Mouse (Mus musculus) yolk sac, embryonic 10.5 days (tissue): Measurements from ENCODE around the gene March1.
A peak's percentile ranks its signal among the peaks of the same experiment; 100 is the strongest.
"Not testable (repeated sequence)": the region's sequence is repeated elsewhere in the genome, so short reads cannot be mapped to it uniquely, and the experiment has no call there.

Experiments
- DNase-seq: peaks from one replicate; pipeline ENCODE4 v3.0.0-alpha.2; 2017; ENCODE audit warnings: low spot score

Gene March1

DNA sequence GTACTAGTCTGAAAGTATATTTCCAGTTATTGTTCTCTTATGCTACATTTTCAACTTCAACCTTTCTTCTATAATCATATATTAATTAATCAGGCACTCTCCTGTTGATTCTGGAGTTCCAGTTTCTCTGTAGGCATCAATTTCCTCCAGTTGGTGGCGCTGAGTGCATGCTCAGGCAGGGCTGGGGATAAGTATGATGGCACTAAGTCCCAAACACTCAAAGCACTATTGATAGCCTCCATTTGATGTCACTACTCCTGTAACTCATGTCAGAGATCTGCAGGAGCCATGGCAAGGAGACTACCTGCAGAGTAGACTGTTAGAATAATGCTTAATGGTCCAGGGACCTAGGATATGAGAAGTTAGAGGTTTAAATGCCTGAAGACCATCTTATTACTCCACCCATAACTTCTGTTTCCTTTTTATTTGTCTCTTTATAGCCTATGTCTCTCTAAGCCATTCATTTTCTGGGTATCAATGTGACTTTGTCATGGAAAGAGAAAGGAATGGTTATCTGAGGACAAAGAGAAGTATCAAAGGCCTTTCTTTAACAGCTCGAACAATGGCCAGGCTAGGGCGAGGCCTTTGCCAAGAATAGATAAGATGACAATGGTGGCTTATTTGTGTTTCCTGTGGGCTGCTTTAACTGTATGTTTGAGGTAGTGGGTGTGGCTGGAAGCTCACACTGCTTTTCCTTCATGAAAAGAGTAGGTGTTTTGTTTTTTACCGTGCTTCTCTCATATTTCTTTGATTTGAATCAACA is 705.5 kb downstream of the March1 start:
- DNase-seq: no peak

GRCm38 (mm10) chr8:66326396-66326795 is 708.7 kb downstream of the March1 start:
- DNase-seq: no peak

DNA sequence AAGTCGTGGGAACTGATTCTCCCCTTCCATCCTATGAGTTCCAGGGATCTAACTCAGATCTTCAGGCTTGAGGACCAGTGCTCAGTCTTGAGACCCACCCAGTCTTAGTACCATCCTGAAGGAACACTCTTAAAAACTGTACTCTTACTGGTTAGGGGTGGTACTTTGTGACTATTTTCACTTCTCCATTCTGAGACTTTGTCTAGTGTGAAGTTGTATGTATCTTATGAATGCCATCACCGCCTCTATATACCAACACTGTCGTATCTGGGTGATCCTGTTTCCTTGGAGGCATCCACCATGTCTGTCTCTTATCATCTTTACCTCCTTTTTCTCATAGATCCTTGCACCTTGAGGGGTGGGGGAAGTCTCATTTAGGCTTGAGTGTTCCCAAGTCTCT is 714.5 kb downstream of the March1 start:
- no peak for DNase-seq

DNA sequence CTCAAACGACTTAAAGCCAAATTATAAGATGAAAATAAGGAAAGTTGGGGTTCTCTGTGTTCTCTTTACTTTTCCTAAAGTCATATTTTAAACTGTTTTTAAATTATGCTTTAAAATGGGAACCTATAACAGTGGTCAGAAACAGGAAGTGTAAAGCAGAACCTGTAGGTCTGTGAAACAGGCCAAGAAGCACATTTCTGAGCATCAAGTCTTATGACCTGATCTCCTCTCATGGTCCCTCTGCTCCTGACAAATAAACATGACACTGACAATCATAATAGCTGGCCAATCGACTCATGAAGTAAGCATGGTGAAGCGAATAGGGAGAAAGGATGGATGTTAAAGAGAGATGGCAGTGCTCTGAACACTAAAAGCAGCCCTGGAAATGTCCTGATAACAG is 716.6 kb downstream of the March1 start:
- no peak for DNase-seq

DNA sequence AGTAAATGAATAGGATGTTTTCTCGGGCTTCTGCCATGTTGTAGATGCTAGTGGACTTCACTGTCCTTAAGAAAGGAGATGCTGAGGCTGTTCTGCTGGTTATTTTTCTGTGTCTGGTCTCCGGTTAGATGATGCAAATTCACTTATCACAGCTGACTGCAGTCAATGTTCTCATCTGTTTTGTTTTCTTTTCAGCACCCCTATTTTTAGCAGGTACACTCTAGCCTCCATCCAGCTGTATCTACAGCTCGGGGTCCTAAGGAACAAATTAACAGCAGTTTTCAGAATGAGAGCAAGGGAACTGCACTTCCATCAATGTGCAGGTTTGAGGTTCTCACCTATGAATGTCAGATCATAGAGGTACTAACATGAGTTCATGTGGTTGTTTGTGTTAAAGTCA is 721.9 kb downstream of the March1 start:
- DNase-seq: no peak

DNA sequence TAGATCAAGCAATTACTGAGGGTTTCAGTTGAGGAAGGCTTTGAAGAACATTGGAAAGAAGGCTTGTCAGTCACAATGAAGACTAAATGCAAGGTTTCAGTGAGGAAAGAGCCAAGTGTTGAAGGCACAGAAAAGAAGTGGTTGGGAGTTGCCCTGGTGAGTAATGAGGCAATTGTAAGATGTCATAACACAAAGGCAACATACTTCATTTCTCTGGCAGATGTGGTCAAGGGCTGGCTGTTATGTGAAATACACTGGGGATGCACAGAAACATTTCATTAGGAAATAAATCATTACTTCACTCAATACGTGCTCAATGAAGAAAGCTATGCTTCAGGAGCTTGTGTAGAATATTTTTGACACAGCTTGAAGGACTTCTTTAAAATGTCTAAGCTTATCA is 725.2 kb downstream of the March1 start:
- no peak for DNase-seq

DNA sequence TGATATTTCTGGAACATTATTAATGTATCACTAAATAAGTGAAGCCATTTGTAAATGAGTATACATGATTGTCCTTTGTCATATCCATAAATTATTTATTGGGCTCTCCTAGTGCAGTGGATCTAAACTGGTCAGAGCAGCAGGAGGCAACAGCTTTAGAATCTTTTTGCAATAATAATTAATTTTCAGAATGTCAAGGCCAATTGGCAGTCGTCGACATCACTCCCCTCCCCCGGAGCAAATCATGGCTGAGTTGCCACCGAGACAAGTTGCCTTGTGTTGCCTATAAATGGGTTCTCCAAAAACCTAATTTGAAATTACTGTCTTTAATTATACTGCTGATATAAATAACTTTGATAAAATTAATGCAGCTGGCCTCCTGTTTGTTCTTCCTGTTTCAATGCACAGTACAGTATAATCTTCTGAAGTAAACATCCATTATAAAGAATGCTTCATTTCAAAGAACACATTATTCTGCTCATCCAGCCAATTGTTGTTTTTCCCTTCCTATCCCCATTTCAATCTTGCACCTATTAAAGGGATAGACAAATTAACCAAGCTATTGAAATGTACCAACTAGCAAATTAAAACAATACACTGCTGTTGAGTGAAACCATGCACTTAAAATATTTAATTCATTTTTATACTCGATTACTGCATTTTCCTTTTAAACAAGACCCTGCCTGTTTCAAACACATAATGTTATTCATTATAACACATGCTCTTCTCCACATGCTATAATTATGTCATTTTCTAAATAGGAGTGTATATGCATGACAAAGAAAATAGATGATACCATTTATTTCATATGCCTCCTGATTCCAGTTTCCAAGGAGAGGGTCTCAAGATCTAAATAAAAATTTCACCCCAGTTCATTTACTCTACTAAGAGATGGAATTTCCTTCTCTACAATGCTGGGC is 745.4 kb downstream of the March1 start:
- DNase-seq: no peak

DNA sequence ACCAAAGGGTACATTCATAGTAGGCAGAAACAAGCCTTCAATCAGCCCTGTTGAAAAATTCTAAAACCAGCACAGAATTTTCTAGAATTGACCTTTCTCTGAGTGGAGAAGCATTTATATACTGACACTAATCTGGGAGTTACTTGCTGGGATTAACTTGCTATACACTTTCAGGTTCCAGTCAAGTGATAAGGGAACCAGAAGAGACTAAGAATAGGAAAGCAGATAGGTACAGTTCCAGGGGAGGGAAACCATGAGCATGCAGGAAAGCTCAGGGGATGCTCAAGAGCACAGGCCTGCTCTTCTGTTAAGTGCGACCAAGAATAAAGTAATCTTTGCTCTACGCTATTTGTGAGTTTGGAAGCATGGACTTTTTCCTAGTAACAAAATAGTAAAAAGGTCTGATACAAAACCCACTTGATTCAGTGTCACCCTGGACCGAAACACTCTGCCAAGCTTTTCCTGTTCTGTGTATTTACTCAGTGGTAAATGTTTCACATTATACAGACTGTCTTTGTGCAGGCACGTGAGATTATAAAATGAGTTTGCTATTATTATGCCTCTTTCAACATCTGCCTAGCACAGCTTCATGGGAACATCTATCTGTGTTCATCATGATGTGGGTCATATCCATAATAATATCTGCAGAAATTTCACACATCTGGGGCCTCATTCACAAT is 766.1 kb downstream of the March1 start:
- DNase-seq: no peak

DNA sequence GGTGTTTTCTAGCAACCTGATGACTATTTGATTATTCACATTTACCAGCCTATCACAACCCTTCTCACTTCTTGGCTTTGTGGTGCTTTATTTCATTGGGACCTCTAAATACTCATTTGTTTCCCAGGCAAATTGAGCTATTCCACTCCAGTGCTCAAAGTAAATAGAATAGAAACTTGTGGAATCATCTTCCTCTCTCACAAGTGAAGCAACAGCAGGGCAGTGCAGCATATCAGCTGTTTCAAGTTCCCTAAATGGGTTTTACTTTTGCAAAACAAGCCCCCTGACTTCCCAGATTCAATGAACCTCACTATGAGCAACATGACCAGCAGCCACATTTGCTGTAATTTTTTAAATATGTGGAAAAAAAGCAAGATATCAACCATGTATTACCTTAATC is 768.3 kb downstream of the March1 start:
- DNase-seq: no peak

DNA sequence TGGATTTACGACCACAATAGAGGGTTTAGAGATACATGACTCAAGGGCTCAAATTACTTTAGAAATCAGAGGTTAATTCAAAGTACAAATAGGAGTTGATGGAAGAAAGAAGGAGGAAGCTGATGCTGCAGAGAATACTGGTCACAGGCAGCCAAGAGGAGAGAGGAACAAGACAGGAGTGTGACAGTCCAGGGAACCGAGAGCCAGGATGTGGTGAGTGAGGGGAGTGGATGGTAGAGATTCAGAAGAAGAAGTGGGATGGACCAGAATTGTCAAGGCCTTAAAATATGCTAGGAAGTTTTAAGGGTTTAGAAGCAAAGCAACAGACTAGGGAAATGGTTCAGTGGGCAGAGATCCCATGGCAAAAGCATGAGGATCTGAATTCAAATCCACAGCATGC is 771.0 kb downstream of the March1 start:
- no peak for DNase-seq

GRCm38 (mm10) chr8:66391554-66391953 is 773.9 kb downstream of the March1 start:
- no peak for DNase-seq

DNA sequence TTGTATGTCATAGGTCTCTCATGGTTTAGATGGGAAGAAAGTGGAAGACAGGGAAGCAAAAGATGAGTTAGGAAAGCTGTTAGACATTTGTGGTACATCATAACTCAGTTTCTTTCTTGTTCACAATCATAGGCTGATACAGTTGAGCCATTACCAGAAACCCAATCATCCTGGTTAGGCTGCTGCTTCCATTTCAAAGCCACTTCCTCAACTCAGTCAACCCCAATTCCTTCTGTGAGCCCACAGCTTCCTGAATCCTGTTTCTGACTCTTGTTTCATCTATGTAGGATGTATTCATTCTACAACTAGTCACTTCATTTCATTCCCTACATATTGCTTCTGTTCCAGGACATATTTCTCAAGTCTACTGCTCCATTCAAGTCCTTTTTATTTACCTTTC is 775.2 kb downstream of the March1 start:
- DNase-seq: no peak

GRCm38 (mm10) chr8:66394148-66394547 is 776.4 kb downstream of the March1 start:
- no peak for DNase-seq

DNA sequence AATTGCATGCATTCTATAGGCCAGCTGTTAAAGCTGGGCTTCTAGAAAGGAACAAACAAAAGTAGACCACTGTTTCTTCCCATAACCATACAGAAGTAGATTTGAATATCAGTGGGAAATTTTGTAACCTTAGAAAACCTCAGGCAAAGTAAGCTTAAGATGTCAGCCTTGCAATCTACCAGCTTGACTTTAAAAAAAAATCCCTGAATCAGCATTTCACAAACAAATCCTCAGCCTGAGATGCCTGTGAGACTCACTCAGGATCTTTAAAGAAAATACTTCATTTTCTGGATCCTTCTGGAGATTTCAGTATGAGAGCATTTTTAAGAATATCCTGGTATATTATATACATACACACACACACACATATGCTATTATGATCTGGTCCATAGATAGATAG is 780.1 kb downstream of the March1 start:
- DNase-seq: no peak

DNA sequence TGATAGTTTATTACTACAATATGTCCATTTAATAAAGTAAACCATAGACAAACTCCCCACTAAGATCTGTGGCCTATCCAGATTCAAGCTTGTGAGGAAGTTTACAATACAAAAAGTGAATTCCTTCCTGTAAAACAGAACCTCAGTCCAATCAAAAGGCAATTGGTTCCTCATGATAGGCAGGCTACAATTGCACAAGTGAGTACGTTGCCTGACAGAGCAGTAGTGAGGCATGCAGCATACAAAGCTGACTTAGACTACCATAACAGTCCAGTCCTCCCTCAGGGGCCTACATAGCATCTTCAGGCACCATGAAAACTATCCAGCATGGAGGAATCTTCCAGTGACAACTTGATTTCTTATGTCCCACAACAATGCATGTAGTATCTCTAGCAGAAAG is 782.4 kb downstream of the March1 start:
- no peak for DNase-seq

DNA sequence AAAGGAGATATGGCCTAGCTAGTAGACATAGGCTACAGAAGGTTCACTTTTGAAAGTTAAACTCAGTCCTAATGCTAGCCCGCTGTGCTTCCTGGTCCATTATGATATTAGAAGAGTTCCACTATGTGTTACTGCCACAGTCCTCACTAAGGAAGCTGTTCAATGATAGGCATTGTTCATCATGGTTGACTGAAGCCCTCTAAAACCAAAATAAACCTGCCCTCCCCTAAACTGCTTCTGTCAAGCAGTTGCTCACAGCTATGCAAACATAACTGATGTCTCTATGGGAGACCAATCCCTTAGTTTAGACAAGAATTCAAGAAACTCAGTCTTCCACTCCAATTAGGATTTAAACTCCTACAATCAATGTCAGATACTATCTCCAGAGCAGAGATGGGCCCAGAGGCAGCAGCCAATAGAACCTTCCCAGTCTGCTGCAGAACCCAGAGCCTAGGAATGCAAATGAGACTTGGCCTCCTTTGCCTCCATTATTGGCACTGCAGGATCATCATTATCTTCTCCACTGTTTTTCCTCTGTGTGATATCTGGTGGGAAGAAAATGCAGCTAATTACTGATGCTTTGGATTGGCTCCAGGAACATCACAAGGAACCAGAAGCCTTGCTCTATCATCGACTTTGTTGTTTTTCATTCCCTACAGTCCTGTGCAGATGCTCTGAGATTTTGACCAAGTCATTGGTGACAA is 787.2 kb downstream of the March1 start:
- DNase-seq: no peak

GRCm38 (mm10) chr8:66405796-66406195 is 788.1 kb downstream of the March1 start:
- not testable (repeated sequence) for DNase-seq

DNA sequence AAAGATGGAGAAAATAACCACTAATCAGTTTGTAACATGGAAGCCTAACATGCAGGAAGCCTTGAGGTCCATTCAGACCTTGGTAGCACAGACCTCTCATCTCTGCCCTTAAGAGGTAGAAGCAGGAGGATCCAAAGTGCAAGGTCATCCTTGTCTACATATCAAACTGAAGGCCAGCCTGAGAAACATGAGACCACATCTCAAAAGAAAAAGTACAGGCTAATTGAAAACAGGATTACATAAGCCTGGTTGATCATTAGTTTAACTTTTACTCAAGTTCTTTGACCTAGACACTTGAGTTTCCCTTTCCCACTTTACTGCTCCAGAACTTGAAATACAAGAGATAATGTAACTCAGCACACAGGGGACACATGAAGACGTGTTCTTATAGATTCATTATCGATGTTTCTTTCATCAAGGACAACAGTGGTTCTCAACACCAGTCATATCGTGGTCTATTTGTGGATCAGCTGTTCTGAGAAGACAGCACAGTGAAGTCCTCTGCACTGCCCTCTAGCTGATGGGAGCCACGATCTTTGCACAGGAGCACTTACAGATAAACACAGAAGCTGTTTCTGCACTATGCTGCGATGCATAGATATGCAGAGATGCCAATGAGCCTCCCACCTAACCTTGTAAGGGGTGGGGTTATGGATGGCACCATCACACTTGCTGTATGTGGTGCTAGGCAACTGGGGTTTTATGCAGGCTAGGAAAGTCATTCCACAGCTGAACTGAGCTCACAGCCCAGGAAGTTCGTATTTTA is 789.1 kb downstream of the March1 start:
- DNase-seq: peak; percentile 11

- DNase-seq: no peak
Measured at GRCm38 (mm10) chr8:66410080-66410615, 792.4 kb downstream of the March1 start.

DNA sequence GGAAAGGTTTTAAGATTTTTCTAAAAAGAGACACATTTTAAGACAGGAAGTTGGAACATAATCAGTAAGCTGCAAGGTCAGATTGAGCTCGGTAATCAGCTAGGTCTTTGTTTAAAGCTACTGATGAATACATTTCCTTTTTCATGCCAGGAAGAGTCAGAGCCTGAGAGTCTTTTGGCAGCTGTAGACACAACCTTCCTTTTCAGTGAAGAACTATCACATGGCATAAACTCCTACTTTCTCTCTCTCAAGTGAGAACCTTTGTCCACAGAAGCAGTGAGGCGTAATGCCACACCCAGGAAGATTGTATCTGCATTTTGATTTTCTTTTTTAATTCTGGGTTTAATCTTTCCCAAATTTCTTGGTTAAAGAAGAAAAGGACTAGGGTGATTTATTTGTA is 795.4 kb downstream of the March1 start:
- no peak for DNase-seq

- DNase-seq: no peak
Measured at GRCm38 (mm10) chr8:66415234-66415633, 797.5 kb downstream of the March1 start.
